ENCODE assay signal across 8 mouse cellular contexts in genomic region chr17:47921136-47921665, GRCm38 (mm10). TPM values are rescaled to one million over a fixed set of nuclear protein-coding genes. Genes with fewer than 3 reads are reported as not detected.
DNase-seq lines count a peak whose midpoint lies in the region; ATAC-seq lines count a peak whose summit lies in the region.

No protein-coding gene starts in this region.

- ATAC-seq in heart, embryonic 15.5 days (replicated peaks; ENCODE audit: insufficient number of reproducible peaks, insufficient read depth, low FRiP score, low read depth): no peak
- no peak for ATAC-seq in limb, embryonic 11.5 days (ENCODE audit: insufficient number of reproducible peaks, low FRiP score, low TSS enrichment, low read depth)
- no peak for ATAC-seq in neural tube, embryonic 14.5 days (ENCODE audit: low read depth)

- H3K4me2 ChIP-seq in heart, embryonic 15.5 days: peak overlapping the region; percentile 97
- peak overlapping the region; percentile 92 for H3K4me2 ChIP-seq in limb, embryonic 11.5 days (ENCODE audit: low read depth, severe bottlenecking)
- H3K4me2 ChIP-seq in neural tube, embryonic 14.5 days (ENCODE audit: low read depth, low read length): peak overlapping the region; percentile 7; the same call in 1 of the 2 replicates

- no peaks in the 10 kb centered on the region for H3K36me3 ChIP-seq in heart, embryonic 15.5 days
- H3K36me3 ChIP-seq in forebrain, embryonic 10.5 days (replicated peaks): peaks cover 53% of the 10 kb centered on the region
- H3K36me3 ChIP-seq in limb, embryonic 11.5 days (ENCODE audit: control insufficient read depth, insufficient read depth, low read length): peaks cover 4% of the 10 kb centered on the region; the same call in 1 of the 2 replicates
- no peaks in the 10 kb centered on the region for H3K36me3 ChIP-seq in neural tube, embryonic 14.5 days (ENCODE audit: control insufficient read depth, insufficient read depth, low read length)

- H3K4me3 ChIP-seq in heart, embryonic 15.5 days: peak overlapping the region; percentile 90; the same call in 1 of the 2 replicates
- peak overlapping the region; percentile 84 for H3K4me3 ChIP-seq in forebrain, embryonic 10.5 days
- H3K4me3 ChIP-seq in limb, embryonic 11.5 days (ENCODE audit: low read depth, low read length): peak overlapping the region; percentile 95
- H3K4me3 ChIP-seq in neural tube, embryonic 14.5 days (ENCODE audit: low read depth, low read length): no peak overlapping the region

- no peaks in the 10 kb centered on the region for H3K9me3 ChIP-seq in heart, embryonic 15.5 days (replicated peaks)
- H3K9me3 ChIP-seq in forebrain, embryonic 10.5 days: no peaks in the 10 kb centered on the region
- H3K9me3 ChIP-seq in limb, embryonic 11.5 days (ENCODE audit: control insufficient read depth, low read length): no peaks in the 10 kb centered on the region
- no peaks in the 10 kb centered on the region for H3K9me3 ChIP-seq in neural tube, embryonic 14.5 days (ENCODE audit: control insufficient read depth, low read length)

- peaks cover 34% of the 10 kb centered on the region for H3K4me1 ChIP-seq in heart, embryonic 15.5 days (replicated peaks)
- H3K4me1 ChIP-seq in forebrain, embryonic 10.5 days: peaks cover 92% of the 10 kb centered on the region
- H3K4me1 ChIP-seq in limb, embryonic 11.5 days (ENCODE audit: control insufficient read depth, insufficient read depth, low read length): peaks cover 21% of the 10 kb centered on the region
- peaks cover 15% of the 10 kb centered on the region for H3K4me1 ChIP-seq in neural tube, embryonic 14.5 days (ENCODE audit: control insufficient read depth, insufficient read depth, low read length)

- no peak overlapping the region for H3K27ac ChIP-seq in heart, embryonic 15.5 days
- H3K27ac ChIP-seq in forebrain, embryonic 10.5 days: peak overlapping the region; percentile 97; the same call in 1 of the 2 replicates
- H3K27ac ChIP-seq in limb, embryonic 11.5 days (replicated peaks; ENCODE audit: low read depth, low read length): no peak overlapping the region
- H3K27ac ChIP-seq in neural tube, embryonic 14.5 days (ENCODE audit: low read depth, low read length): no peak overlapping the region

- H3K9ac ChIP-seq in heart, embryonic 15.5 days: no peak overlapping the region
- H3K9ac ChIP-seq in limb, embryonic 11.5 days (ENCODE audit: low read length): peak overlapping the region; percentile 1
- no peak overlapping the region for H3K9ac ChIP-seq in neural tube, embryonic 14.5 days (replicated peaks; ENCODE audit: low read depth, low read length)

- no peak for DNase-seq in heart, postnatal 36 days
- no peak for DNase-seq in forebrain, embryonic 10.5 days (ENCODE audit: extremely low spot score, low spot score)
- no peak for DNase-seq in limb, embryonic 11.5 days (ENCODE audit: low spot score)
- DNase-seq in right cerebral cortex, adult 18-20 months: no peak
- no peak for DNase-seq in left cerebral cortex, adult 18-20 months (ENCODE audit: low spot score in 2 of 2)
- no peak for DNase-seq in cerebellum, postnatal 25 days

- 69% methylated on average over 4 of the region's 4 CpGs for WGBS in heart, embryonic 15.5 days
- 30% methylated on average over 4 of the region's 4 CpGs for WGBS in forebrain, embryonic 10.5 days
- 34% methylated on average over 4 of the region's 4 CpGs for WGBS in limb, embryonic 11.5 days
- 39% methylated on average over 4 of the region's 4 CpGs for WGBS in neural tube, embryonic 14.5 days

- peaks cover 9% of the 10 kb centered on the region for H3K27me3 ChIP-seq in heart, embryonic 15.5 days
- H3K27me3 ChIP-seq in forebrain, embryonic 10.5 days (ENCODE audit: poor library complexity, severe bottlenecking): peaks cover 60% of the 10 kb centered on the region
- H3K27me3 ChIP-seq in limb, embryonic 11.5 days (ENCODE audit: control insufficient read depth, insufficient read depth, low read length): peaks cover 12% of the 10 kb centered on the region
- H3K27me3 ChIP-seq in neural tube, embryonic 14.5 days (ENCODE audit: control insufficient read depth, insufficient read depth, low read length): peaks cover 22% of the 10 kb centered on the region

- intact Hi-C loops in heart, postnatal 36 days (cut with DNase I): no loop called here

RNA-seq across cellular contexts. Expression of gene Foxp4, which starts 3.2 kb away (rescaled TPM):
- 6.4 and 11.1 TPM in 2 replicates for polyA plus RNA-seq in heart, embryonic 15.5 days (2015; fragmentation: Nextera tagmentation; extraction: Ambion mirVana)
- 10 to 100 TPM in 1 of 2 experiments, 1 to 10 TPM in 1; 9.5 to 11.3 TPM for total RNA-seq in heart, postnatal 36 days (2021)
- polyA plus RNA-seq in forebrain, embryonic 10.5 days (2016; fragmentation: Nextera tagmentation; extraction: Ambion mirVana): 16.6 and 18.0 TPM in 2 replicates
- 30.5 and 30.7 TPM in 2 replicates for polyA plus RNA-seq in limb, embryonic 11.5 days (2014; fragmentation: Nextera tagmentation; extraction: Ambion mirVana)
- polyA plus RNA-seq in neural tube, embryonic 14.5 days (2014; fragmentation: Nextera tagmentation; extraction: Ambion mirVana): 28.7 and 29.1 TPM in 2 replicates
- total RNA-seq in left cerebral cortex, adult 18-20 months (2021): 10 to 100 TPM; 47.6 to 47.8 TPM

Comparison
In these comparisons a context has a peak if more than half of its experiments do, and no peak if none do; other contexts are left out.
1. H3K4me2 ChIP-seq: peak in every context shown above with its lines; median percentile 97 in heart, embryonic 15.5 days; 92 in limb, embryonic 11.5 days; 7 in neural tube, embryonic 14.5 days.